Mouse (Mus musculus) adrenal gland, adult 8-10 months (tissue): ENCODE measurements around the gene Sspn. TPM values are rescaled to one million over a fixed set of nuclear protein-coding genes. Genes with fewer than 3 reads are reported as not detected.

Experiments used
- total RNA-seq, 4 experiments: library from RNA; stranded (reverse); gene quantifications; 2 replicates each; pipeline ENCODE4 v1.2.4; 2022

Sspn gene
- total RNA-seq, 4 experiments from 2014 or later: 14.3 to 23.6 (median 19.0) TPM

Other genes starting within 250 kb of the Sspn start
- 10 to 100 TPM; 72.3 to 88.2 (median 80.0) TPM for gene Rassf8, start 184.9 kb upstream of the Sspn start, total RNA-seq
- gene Bhlhe41, start 66.1 kb upstream of the Sspn start, total RNA-seq: 10 to 100 TPM; 21.7 to 62.2 (median 33.0) TPM